Mouse (Mus musculus): ENCODE data around the gene Fpr2. TPM values are rescaled to one million over a fixed set of nuclear protein-coding genes. Genes with fewer than 3 reads are reported as not detected.

The Fpr2 gene
- polyA plus RNA-seq, 1 experiment, result not detected

DNA sequence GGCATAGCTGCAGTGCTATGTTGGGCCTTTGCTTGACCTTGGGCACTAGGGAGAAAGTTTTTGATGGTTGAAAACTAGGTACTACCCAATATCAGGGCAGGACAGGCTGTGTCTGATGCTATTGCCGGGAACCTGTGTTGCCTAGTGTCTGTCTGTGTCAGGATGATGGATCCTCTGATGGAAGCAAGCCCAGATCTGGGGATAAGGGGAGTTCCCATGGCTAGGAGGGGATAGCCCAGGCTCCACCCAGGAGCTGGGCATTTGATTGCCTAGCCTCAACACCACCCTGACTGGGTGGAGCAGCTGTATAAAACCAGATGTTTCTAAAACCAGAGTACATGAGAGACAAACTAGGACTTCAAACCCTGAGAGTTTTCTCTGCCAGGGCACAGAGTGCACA is 31.0 kb upstream of the Fpr2 start:
- Histone ChIP-seq H3K79me2 (ENCODE audit: control insufficient read depth, insufficient read depth) (no peaks in the 10 kb centered on the region), H3ac (ENCODE audit: control insufficient read depth, insufficient read length) (no peak overlapping the region)
- TF ChIP-seq POLR2A (IDR thresholded peaks at IDR 0.05; ENCODE audit: insufficient read length, low read depth), result peak; percentile 16
- TF ChIP-seq TCF3 (IDR thresholded peaks at IDR 0.05; ENCODE audit: insufficient read length, low read depth), result no peak

DNA sequence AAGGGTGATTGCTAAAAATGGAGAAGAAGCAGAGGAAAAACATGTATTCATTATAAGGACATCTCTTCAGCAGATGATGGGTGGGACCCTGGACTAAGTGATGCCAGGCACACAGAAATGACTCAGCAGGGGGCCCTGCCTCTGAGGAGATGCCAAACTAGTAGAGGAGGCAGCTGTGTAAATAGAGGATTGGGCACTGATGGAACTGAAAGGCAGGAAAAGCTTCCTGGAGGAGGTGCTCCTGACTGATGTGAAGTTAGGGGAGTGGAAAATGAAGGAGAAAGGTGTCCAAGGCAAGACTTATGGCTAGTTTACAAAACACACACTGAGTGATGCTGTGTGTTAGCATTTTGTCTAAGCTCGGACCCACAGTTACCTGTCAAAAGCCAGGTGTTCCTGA is 30.2 kb upstream of the Fpr2 start:
- H3K4me3 ChIP-seq, result no peak overlapping the region
- no peak overlapping the region for H3ac ChIP-seq (ENCODE audit: control insufficient read depth, insufficient read length)
- peak overlapping the region; percentile 71 for H3K4me2 ChIP-seq (ENCODE audit: low read depth)
- H3K36me3 ChIP-seq (ENCODE audit: control insufficient read depth, insufficient read depth), result no peaks in the 10 kb centered on the region
- TF ChIP-seq SRF (IDR thresholded peaks at IDR 0.05; ENCODE audit: control insufficient read depth, insufficient read length, low read depth) (no peak), TCF12 (IDR thresholded peaks at IDR 0.05; ENCODE audit: insufficient read depth, poor library complexity, severe bottlenecking) (peak; percentile 83), REST (IDR thresholded peaks at IDR 0.05; ENCODE audit: insufficient read depth, insufficient read length) (no peak), CEBPB (IDR thresholded peaks at IDR 0.05; ENCODE audit: insufficient read depth, poor library complexity, severe bottlenecking) (no peak), MAX (IDR thresholded peaks at IDR 0.05; ENCODE audit: low read depth) (no peak), TCF3 (IDR thresholded peaks at IDR 0.05; ENCODE audit: insufficient read length, low read depth) (no peak), E2F4 (IDR thresholded peaks at IDR 0.05; ENCODE audit: insufficient read depth) (no peak), POLR2AphosphoS2 (IDR thresholded peaks at IDR 0.05; ENCODE audit: insufficient read length, low read depth) (no peak), MYOD1 (IDR thresholded peaks at IDR 0.05; ENCODE audit: control insufficient read depth in 1 of 3, insufficient read length in 2 of 3, low read depth in 2 of 3) (peak; percentile 13 to 87 (median 72)), USF1 (IDR thresholded peaks at IDR 0.05; ENCODE audit: low read depth) (no peak)
- H3K79me2 ChIP-seq (ENCODE audit: control insufficient read depth, insufficient read depth), result no peaks in the 10 kb centered on the region
- H3K27me3 ChIP-seq (ENCODE audit: control insufficient read depth, insufficient read depth, insufficient read length), result no peaks in the 10 kb centered on the region

More for the DNA sequence above, 31.0 kb upstream of the Fpr2 start:
- Histone ChIP-seq H3K36me3 (ENCODE audit: control insufficient read depth, insufficient read depth) (no peaks in the 10 kb centered on the region), H3K4me2 (ENCODE audit: low read depth) (peak overlapping the region; percentile 71), H3K27me3 (ENCODE audit: control insufficient read depth, insufficient read depth, insufficient read length) (no peaks in the 10 kb centered on the region), H3K4me3 (no peak overlapping the region)

DNA sequence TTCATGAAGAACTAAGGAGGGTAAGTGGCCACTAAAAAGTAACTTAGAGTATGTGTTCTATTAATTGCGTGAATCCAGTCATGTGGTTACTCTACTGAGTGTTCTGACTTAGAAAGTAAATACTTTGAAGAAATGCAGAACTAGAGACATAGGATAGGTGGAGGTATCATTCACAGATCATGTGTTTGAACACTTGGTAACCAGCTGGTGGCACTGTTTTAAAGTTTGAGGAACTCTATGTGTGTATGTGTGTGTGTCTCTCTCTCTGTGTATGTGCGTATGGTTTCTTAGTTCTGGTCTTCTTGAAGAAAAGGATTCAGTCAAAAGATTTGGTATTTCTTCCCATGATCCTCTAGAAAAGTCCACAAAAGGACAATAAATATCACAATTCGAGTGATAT is 27.5 kb upstream of the Fpr2 start:
- no peak overlapping the region for H3ac ChIP-seq (ENCODE audit: control insufficient read depth, insufficient read length)
- no peaks in the 10 kb centered on the region for H3K27me3 ChIP-seq (ENCODE audit: control insufficient read depth, insufficient read depth, insufficient read length)
- no peak for TF ChIP-seq MYOG (IDR thresholded peaks at IDR 0.05; ENCODE audit: control insufficient read depth in 1 of 3, insufficient read depth in 1 of 3, insufficient read length in 2 of 3, low read depth in 2 of 3)
- TF ChIP-seq POLR2AphosphoS2 (IDR thresholded peaks at IDR 0.05; ENCODE audit: insufficient read length, low read depth), result no peak
- no peak for TF ChIP-seq MYOD1 (IDR thresholded peaks at IDR 0.05; ENCODE audit: control insufficient read depth in 1 of 3, insufficient read length in 2 of 3, low read depth in 2 of 3)
- no peak for TF ChIP-seq CEBPB (IDR thresholded peaks at IDR 0.05; ENCODE audit: insufficient read depth, poor library complexity, severe bottlenecking)
- TF ChIP-seq SRF (IDR thresholded peaks at IDR 0.05; ENCODE audit: control insufficient read depth, insufficient read length, low read depth), result no peak
- no peak for TF ChIP-seq TCF3 (IDR thresholded peaks at IDR 0.05; ENCODE audit: insufficient read length, low read depth)
- TF ChIP-seq MAX (IDR thresholded peaks at IDR 0.05; ENCODE audit: low read depth), result no peak
- no peak for TF ChIP-seq POLR2A (IDR thresholded peaks at IDR 0.05; ENCODE audit: insufficient read length, low read depth)
- no peak for TF ChIP-seq E2F4 (IDR thresholded peaks at IDR 0.05; ENCODE audit: insufficient read depth)
- no peak for TF ChIP-seq REST (IDR thresholded peaks at IDR 0.05; ENCODE audit: insufficient read depth, insufficient read length)
- no peak for TF ChIP-seq TCF12 (IDR thresholded peaks at IDR 0.05; ENCODE audit: insufficient read depth, poor library complexity, severe bottlenecking)
- TF ChIP-seq USF1 (IDR thresholded peaks at IDR 0.05; ENCODE audit: low read depth), result no peak
- H3K79me2 ChIP-seq (ENCODE audit: control insufficient read depth, insufficient read depth), result no peaks in the 10 kb centered on the region
- no peak overlapping the region for H3K4me2 ChIP-seq (ENCODE audit: low read depth)
- H3K4me3 ChIP-seq, result no peak overlapping the region
- H3K36me3 ChIP-seq (ENCODE audit: control insufficient read depth, insufficient read depth), result no peaks in the 10 kb centered on the region

DNA sequence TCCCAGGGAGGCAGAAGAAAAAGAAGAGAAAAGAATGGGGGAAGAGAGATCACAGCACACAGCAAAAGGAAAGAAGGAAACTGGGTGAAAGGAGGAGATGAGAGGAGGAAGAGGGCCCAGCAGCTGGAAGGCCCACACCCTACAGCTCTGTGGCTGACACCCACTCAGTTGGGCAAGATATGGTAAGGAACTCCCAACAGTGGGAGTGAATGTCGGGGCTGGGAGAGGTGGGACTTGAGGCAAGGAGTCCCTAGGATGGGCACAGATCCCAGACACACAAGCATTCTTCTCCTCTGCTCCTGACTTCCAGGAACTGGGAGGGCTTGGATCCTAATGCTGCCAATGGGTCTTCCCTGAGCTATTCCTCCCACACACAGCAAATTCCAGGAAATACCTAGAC is 25.3 kb upstream of the Fpr2 start:
- H3ac ChIP-seq (ENCODE audit: control insufficient read depth, insufficient read length), result no peak overlapping the region
- TF ChIP-seq MYOD1 (IDR thresholded peaks at IDR 0.05; ENCODE audit: control insufficient read depth in 1 of 3, insufficient read length in 2 of 3, low read depth in 2 of 3) (peak in 2 of 3 experiments; percentile 46 to 57), MAX (IDR thresholded peaks at IDR 0.05; ENCODE audit: low read depth) (no peak)
- H3K4me2 ChIP-seq (ENCODE audit: low read depth), result peak overlapping the region; percentile 7
- no peaks in the 10 kb centered on the region for H3K36me3 ChIP-seq (ENCODE audit: control insufficient read depth, insufficient read depth)
- H3K4me3 ChIP-seq, result no peak overlapping the region
- no peaks in the 10 kb centered on the region for H3K79me2 ChIP-seq (ENCODE audit: control insufficient read depth, insufficient read depth)
- no peaks in the 10 kb centered on the region for H3K27me3 ChIP-seq (ENCODE audit: control insufficient read depth, insufficient read depth, insufficient read length)

DNA sequence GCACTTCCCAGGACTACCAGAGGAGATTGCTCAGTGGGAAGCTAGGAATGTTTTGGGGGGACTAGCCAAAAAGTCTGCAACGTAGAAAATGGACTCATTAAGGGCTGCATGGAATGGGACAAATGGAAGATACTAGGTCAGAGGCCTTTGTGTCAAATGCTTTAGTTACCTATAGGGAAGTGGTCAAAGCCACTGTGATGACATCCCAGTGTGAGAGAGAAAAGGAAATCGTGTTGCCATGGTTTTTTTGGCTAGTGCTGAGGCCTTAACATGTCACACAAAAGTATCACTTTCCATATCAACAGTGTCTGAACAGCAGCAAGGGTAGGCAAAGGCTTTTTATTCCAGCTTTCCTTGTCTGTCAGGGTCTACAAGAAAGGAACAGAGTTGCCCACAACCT is 22.5 kb upstream of the Fpr2 start:
- Histone ChIP-seq H3K4me2 (ENCODE audit: low read depth) (no peak overlapping the region), H3K27me3 (ENCODE audit: control insufficient read depth, insufficient read depth, insufficient read length) (no peaks in the 10 kb centered on the region), H3K4me3 (no peak overlapping the region), H3K79me2 (ENCODE audit: control insufficient read depth, insufficient read depth) (no peaks in the 10 kb centered on the region), H3K36me3 (ENCODE audit: control insufficient read depth, insufficient read depth) (no peaks in the 10 kb centered on the region), H3ac (ENCODE audit: control insufficient read depth, insufficient read length) (no peak overlapping the region)
- TF ChIP-seq REST (IDR thresholded peaks at IDR 0.05; ENCODE audit: insufficient read depth, insufficient read length) (no peak), MYOD1 (IDR thresholded peaks at IDR 0.05; ENCODE audit: control insufficient read depth in 1 of 3, insufficient read length in 2 of 3, low read depth in 2 of 3) (no peak), CEBPB (IDR thresholded peaks at IDR 0.05; ENCODE audit: insufficient read depth, poor library complexity, severe bottlenecking) (no peak), POLR2A (IDR thresholded peaks at IDR 0.05; ENCODE audit: insufficient read length, low read depth) (no peak), USF1 (IDR thresholded peaks at IDR 0.05; ENCODE audit: low read depth) (no peak), TCF3 (IDR thresholded peaks at IDR 0.05; ENCODE audit: insufficient read length, low read depth) (no peak), E2F4 (IDR thresholded peaks at IDR 0.05; ENCODE audit: insufficient read depth) (no peak), POLR2AphosphoS2 (IDR thresholded peaks at IDR 0.05; ENCODE audit: insufficient read length, low read depth) (no peak), TCF12 (IDR thresholded peaks at IDR 0.05; ENCODE audit: insufficient read depth, poor library complexity, severe bottlenecking) (no peak), MYOG (IDR thresholded peaks at IDR 0.05; ENCODE audit: control insufficient read depth in 1 of 3, insufficient read depth in 1 of 3, insufficient read length in 2 of 3, low read depth in 2 of 3) (no peak), SRF (IDR thresholded peaks at IDR 0.05; ENCODE audit: control insufficient read depth, insufficient read length, low read depth) (no peak), MAX (IDR thresholded peaks at IDR 0.05; ENCODE audit: low read depth) (no peak)

Data from myocyte (in vitro differentiated cells).